Mouse (Mus musculus) megakaryocyte, adult 5-6 weeks (primary cell): ENCODE data around the gene Irgm2. TPM values are rescaled to one million over a fixed set of nuclear protein-coding genes. Genes with fewer than 3 reads are reported as not detected.
"Not testable (repeated sequence)": the region's sequence is repeated elsewhere in the genome, so short reads cannot be mapped to it uniquely, and the experiment has no call there.

Experiments
- ATAC-seq: 2 replicates; pipeline ENCODE4 v1.8.0; 2016; ENCODE audit warnings: mild to moderate bottlenecking, inconsistent platforms; ENCODE audit not compliant: poor library complexity, severe bottlenecking
- total RNA-seq, 2 experiments: library from RNA; stranded (forward) in 1 of 2; stranded (reverse) in 1 of 2; fragments of 153-499, 151-499 nt in 1 of 2; fragments of 221-1000, 200-1000 nt in 1 of 2; gene quantifications; 2 replicates each; pipeline versions ENCODE4 v1.2.3 to v1.2.4; 2015 to 2017

Irgm2 gene
- total RNA-seq (2015), result 19.7 and 23.3 TPM in 2 replicates
- total RNA-seq (2017), result 18.2 and 18.7 TPM in 2 replicates

GRCm38 (mm10) chr11:58199229-58200037 is at the start of gene Irgm2, which contains the start of gene Igtp:
TSS of gene Irgm2 (plus strand) at chr11:58199618.
TSS of gene Igtp (plus strand) at chr11:58199556.
- ATAC-seq, result peak; percentile 100

DNA sequence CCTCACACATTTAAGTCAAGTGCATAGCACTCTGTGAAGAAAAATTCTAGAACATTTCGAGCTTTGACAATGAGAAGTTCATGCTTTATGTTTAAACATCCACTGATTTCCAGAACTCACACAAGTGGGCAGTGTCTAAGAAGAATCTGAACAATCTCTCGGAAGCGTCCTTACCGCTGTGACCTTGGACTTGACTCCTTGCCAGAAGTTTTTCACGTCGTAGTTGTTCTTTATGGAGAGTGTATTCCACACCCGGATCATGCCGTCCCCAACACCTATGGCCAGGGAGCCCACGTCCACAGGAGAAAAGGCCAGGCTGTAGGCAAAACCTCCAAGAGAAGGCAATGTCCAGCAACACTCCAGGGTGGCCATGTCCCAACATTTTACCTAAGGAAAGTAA is 44.0 kb upstream of the Irgm2 start:
- no peak for ATAC-seq

- ATAC-seq, result no peak
Measured at GRCm38 (mm10) chr11:58156871-58157270, 42.5 kb upstream of the Irgm2 start.

DNA sequence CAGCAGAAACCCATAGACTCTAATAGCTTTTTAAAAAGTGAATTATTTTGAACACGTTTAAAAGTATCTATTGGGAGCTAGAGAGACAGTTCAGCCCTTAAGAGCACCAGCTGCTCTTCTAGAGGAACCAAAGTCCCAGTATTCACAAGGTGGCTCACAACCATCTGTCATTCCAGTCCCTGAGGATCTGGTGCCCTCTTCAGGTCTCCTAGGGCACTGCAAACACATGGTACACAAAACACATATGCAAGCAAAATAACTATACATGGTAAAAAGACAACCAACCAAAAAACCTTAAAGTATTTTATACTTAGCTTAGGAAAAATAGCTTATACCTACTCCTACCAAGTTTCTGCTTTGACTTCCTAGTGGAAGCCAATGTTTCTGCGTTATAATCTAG is 34.3 kb upstream of the Irgm2 start:
- no peak for ATAC-seq

DNA sequence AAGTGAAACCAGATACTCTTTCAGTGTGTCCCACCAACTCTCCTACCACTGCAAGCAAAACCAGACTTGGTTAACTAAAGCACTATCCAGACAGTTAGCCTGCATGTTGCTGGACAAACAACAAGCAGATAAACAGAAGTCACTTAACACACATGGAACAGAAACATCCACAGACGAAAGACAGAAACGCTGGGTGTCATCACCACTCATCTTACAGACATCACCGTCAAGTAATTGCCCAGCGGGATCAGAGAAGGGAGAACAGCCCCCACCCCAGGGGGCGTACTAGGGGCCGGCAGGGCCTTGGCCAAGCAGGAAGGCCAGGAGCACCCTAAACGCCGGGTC is 31.6 kb upstream of the Irgm2 start:
- ATAC-seq, result no peak

DNA sequence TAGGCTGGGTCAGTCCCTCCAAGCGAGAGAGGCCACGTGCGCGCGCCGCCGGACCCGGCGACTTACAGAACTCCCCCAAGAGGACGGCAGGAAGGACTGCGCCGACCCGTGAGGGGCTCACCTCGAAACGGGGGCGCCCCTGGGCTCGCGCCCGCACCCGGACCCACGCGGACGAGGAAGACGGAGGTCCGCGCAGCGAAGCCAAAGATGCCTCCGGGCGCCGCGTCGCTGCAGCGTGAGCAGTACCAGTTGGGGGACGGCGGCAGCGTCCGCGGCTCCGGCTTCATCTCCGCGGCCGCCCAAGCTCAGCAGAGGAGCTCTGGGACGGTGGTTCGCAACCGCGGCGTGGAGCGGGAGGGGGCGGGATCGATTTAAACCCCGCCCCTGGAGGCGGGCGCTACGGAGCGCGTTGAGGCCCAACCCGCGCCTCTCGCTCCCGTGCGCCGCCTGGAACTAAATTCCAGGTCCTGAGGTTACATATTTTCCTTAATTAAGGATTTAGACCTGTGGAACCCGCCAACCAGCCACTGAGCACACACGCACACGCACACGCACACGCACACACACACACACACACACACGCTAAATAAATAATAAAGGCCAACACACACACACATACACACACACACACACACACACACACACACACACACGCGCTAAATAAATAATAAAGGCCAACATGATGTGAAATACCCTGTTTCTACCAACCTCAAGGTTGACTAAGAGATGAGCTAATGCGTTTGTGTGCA is 31.1 kb upstream of the Irgm2 start, which contains the start of gene Gemin5:
TSS of gene Gemin5 (minus strand) at position 373 of the 749 bp plus-strand sequence.
- peak; percentile 87 for ATAC-seq

DNA sequence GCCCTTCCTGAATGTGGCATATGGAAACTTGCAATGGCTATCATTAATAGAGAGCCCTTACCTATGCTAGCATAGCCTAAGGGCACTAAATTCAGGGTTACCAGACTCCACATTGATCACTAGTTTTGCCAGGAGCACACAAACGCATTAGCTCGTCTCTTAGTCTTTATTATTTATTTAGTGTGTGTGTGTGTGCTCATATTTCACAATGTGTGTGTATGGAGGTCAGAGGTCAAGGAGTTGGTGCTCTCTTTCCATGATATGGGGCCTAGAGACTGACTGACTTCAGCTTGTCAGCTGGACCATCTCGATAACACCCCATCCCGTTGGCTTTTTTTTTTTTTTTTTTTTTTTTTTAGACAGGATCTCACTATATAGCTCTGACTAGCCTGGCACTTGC is 29.8 kb upstream of the Irgm2 start:
- ATAC-seq, result no peak

DNA sequence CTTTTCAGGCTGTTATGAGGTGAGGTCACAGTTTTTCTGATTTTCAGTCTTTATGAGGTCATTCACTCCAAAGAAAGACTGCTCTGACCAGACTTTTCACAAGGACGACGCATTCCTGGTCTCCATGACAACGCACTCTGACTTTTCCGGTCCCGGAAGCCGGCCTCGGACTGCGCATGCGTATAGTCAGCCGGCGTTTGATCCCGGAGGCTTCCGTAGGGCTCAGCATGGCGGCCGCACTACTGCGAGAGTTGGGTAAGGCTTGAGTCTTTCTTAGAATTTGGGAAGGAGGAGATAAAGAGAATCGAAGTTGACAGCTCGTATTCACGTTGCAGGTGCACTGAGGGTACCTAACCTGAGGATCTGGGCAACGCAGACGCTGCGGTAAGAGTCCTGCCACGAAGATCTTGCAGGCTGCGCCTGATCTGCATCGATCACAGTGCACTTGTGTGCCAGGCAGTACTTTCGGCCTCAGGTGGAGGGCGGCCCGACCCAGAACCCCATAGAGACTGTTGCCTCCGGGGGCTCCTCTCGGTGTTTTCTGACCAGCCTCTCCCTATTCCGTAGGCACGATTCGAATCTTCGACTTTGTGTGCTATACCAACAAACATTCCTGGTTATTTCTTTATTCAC is 27.8 kb upstream of the Irgm2 start, which contains the start of gene Mrpl22:
TSS of gene Mrpl22 (plus strand) at position 203 of the 633 bp plus-strand sequence.
- ATAC-seq, result peak; percentile 88

- ATAC-seq, result peak; percentile 87
Measured at GRCm38 (mm10) chr11:58179563-58179962, 19.9 kb upstream of the Irgm2 start.

GRCm38 (mm10) chr11:58179986-58180385 is 19.4 kb upstream of the Irgm2 start:
- ATAC-seq, result not testable (repeated sequence)

DNA sequence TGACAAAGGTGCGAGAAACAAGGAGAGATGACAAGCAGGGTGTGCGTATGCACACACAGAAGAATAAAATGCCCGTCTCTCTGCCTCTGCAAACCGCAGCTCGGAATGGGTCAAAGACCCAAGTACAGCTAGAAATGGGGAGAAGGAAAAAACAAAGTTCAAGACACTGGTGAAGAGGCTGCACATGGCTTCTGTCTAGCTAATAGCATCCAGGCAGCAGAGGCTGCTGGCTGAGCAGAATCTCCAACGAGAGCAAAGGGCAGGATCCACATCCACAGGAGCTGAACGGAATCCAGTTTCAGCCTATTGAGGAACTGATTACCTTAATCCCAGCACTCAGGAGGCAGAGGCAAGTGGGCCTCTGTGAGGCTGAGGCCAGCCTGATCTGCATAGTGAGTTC is 18.7 kb upstream of the Irgm2 start:
- ATAC-seq, result no peak

- ATAC-seq, result peak; percentile 76
Measured at GRCm38 (mm10) chr11:58183579-58183978, 15.8 kb upstream of the Irgm2 start.

DNA sequence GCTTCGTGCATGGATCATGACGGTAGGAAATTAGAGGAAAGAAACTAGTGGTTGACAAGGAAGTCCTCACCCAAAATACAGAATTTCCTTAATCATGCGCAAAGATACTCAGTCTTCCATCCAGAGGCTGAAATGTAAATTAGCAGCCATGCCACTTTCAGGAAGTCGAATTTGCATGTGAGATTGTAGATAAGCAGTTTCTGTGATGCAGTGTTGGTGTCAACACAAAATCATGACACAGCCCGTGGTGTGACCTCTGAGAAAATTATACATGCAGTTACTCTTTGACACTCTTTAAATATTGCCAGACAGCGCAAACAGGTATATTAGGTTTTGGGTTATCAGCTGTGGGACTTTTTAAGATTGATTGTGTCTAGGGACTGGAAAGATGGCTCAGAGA is 9.7 kb upstream of the Irgm2 start:
- ATAC-seq, result no peak

DNA sequence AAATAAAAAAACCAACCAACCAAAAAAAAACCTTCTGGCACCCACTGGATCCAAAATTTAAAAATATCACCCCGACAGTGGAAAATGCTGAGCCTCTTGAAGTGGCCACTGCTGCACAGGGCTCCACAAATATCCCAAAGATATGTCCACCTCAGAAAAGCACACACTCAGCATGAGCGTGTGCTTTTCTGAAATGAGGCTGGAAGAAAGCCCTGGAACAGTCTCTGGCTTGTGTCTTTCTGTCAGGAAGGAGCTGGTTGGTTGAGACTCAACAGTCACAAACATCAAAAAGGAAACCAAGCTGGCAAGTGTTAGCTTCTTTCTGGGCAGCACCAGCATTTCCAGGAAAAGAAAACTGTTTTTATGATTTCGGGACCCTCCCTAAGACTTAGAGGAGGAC is 6.1 kb upstream of the Irgm2 start:
- no peak for ATAC-seq

GRCm38 (mm10) chr11:58193860-58194520 is 5.4 kb upstream of the Irgm2 start:
- no peak for ATAC-seq

- ATAC-seq, result no peak
Measured at GRCm38 (mm10) chr11:58198663-58199062, 755 bp upstream of the Irgm2 start.

GRCm38 (mm10) chr11:58200226-58200625 is 808 bp downstream of the Irgm2 start:
- ATAC-seq, result no peak

- ATAC-seq, result no peak
Measured at GRCm38 (mm10) chr11:58201052-58201451, 1.6 kb downstream of the Irgm2 start.

- ATAC-seq, result no peak
Measured at GRCm38 (mm10) chr11:58210321-58210886, 11.0 kb downstream of the Irgm2 start.

DNA sequence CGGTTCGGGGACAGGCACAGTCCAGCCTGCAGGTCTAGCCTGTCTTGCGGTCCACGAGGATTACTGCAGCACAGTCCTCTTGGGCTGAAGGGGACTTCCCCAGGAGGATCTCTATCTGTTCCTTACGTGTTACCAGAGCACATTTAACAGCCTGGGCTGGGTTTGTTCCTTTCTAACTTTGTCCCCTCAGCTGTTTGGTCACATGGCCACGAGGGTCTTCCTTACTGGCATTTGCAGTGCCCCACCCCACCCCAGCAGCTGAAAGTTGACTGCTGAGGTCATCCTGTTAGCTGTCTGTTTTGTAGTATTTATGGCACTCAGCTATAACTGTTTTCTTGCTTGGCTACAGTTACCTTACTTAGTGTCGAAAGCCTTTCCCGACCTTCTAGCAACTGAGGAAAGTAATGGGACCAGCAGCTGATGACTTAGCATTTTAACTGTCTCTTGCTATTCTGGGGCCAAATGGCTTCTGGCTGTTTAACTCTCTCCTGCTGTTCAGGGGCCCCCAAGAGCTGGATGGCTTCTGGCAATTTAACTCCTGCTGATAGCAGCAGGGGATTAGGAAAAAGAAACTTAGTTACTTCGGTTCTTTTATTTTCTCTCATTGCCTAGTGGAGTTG is 11.8 kb downstream of the Irgm2 start:
- 0 out of 2 replicates have a peak, but pooled peaks have one; percentile 33 for ATAC-seq
